Mouse (Mus musculus) midbrain, embryonic 16.5 days (tissue): ENCODE results near the gene Rbms3. TPM values are rescaled to one million over a fixed set of nuclear protein-coding genes. Genes with fewer than 3 reads are reported as not detected.

Experiments
- ATAC-seq: fragments of 200-750 bp; cut with Nextera tagmentation; 2 replicates; pipeline ENCODE4 v1.8.0; 2017; ENCODE audit warnings: moderate TSS enrichment
- H3K27ac ChIP-seq: fragments of 300-500 bp; sonication (generic); 2 replicates; pipeline ENCODE4 v1.5.1; 2014; ENCODE audit warnings: mild to moderate bottlenecking, low read length, mixed read lengths
- H3K27me3 ChIP-seq: fragments of 300-500 bp; sonication (generic); 2 replicates; pipeline ENCODE4 v1.6.1; 2014; ENCODE audit warnings: low read depth, low read length, mixed read lengths; ENCODE audit not compliant: control insufficient read depth, insufficient read depth
- H3K36me3 ChIP-seq: fragments of 300-500 bp; sonication (generic); 2 replicates; pipeline ENCODE4 v1.6.1; 2014; ENCODE audit warnings: mild to moderate bottlenecking, low read length, moderate library complexity, mixed read lengths; ENCODE audit not compliant: control insufficient read depth, insufficient read depth
- H3K4me1 ChIP-seq: fragments of 300-500 bp; sonication (generic); 2 replicates; pipeline ENCODE4 v1.6.1; 2014; ENCODE audit warnings: mild to moderate bottlenecking, low read length, mixed read lengths; ENCODE audit not compliant: control insufficient read depth, insufficient read depth
- H3K4me2 ChIP-seq: fragments of 300-500 bp; sonication (generic); 2 replicates; pipeline ENCODE4 v1.6.1; 2014; ENCODE audit warnings: mild to moderate bottlenecking, low read length, mixed read lengths
- H3K4me3 ChIP-seq: fragments of 300-500 bp; sonication (generic); 2 replicates; pipeline ENCODE4 v1.5.1; 2014; ENCODE audit warnings: low read depth, mild to moderate bottlenecking, low read length, moderate library complexity, mixed read lengths
- H3K9ac ChIP-seq: fragments of 300-500 bp; sonication (generic); 2 replicates; pipeline ENCODE4 v1.6.1; 2014; ENCODE audit warnings: low read depth, low read length, mixed read lengths
- H3K9me3 ChIP-seq: fragments of 300-500 bp; sonication (generic); replicated peaks from 2 replicates; pipeline ENCODE4 v1.6.1; 2014; ENCODE audit warnings: mild to moderate bottlenecking, low read length, mixed read lengths; ENCODE audit not compliant: control insufficient read depth, poor library complexity, severe bottlenecking
- WGBS: fragments of 180-500 bp; shearing (Covaris S2); extraction: QIAGEN DNeasy Blood & Tissue Kit; methylation state at CpG from one replicate; pipeline ENCODE4 v1.1.7; 2014; 5-methylcytosine and 5-hydroxymethylcytosine counted together
- polyA plus RNA-seq: library from polyadenylated mRNA; unstranded; fragments of >200 nt; fragmentation: Nextera tagmentation; extraction: Ambion mirVana; gene quantifications from 2 replicates; pipeline ENCODE4 v1.2.1, GENCODE M21; 2015

The Rbms3 gene
- polyA plus RNA-seq, 1 experiment from 2014 or later = 65.9 TPM

GRCm38 (mm10) chr9:117088309-117088708 lies 541.4 kb downstream of the Rbms3 start:
- H3K9ac ChIP-seq = no peak overlapping the region
- WGBS = 78% methylated on average over 6 of the region's 6 CpGs
- no peaks in the 10 kb centered on the region for H3K4me1 ChIP-seq
- H3K27me3 ChIP-seq = no peaks in the 10 kb centered on the region
- H3K27ac ChIP-seq = no peak overlapping the region
- H3K4me2 ChIP-seq = no peak overlapping the region
- no peak overlapping the region for H3K4me3 ChIP-seq
- no peak for ATAC-seq
- H3K36me3 ChIP-seq = no peaks in the 10 kb centered on the region
- H3K9me3 ChIP-seq = 0 out of 2 replicates have a peak, but pooled peaks cover 3% of the 10 kb centered on the region

- no peak overlapping the region for H3K27ac ChIP-seq
- H3K9me3 ChIP-seq = 0 out of 2 replicates have a peak, but pooled peaks cover 3% of the 10 kb centered on the region
- no peak overlapping the region for H3K9ac ChIP-seq
- no peaks in the 10 kb centered on the region for H3K36me3 ChIP-seq
- H3K4me1 ChIP-seq = no peaks in the 10 kb centered on the region
- no peaks in the 10 kb centered on the region for H3K27me3 ChIP-seq
- WGBS = 93% methylated on average over 9 of the region's 9 CpGs
- ATAC-seq = no peak
- H3K4me2 ChIP-seq = no peak overlapping the region
- no peak overlapping the region for H3K4me3 ChIP-seq
Observed at GRCm38 (mm10) chr9:117085706-117086105, 544.0 kb downstream of the Rbms3 start.

- H3K4me2 ChIP-seq = no peak overlapping the region
- 0 out of 2 replicates have a peak, but pooled peaks cover 3% of the 10 kb centered on the region for H3K9me3 ChIP-seq
- no peak overlapping the region for H3K9ac ChIP-seq
- ATAC-seq = no peak
- WGBS = 98% methylated on average over 2 of the region's 2 CpGs
- no peaks in the 10 kb centered on the region for H3K27me3 ChIP-seq
- H3K36me3 ChIP-seq = no peaks in the 10 kb centered on the region
- H3K27ac ChIP-seq = no peak overlapping the region
- no peaks in the 10 kb centered on the region for H3K4me1 ChIP-seq
- no peak overlapping the region for H3K4me3 ChIP-seq
Observed at GRCm38 (mm10) chr9:117084471-117084870, 545.2 kb downstream of the Rbms3 start.

DNA sequence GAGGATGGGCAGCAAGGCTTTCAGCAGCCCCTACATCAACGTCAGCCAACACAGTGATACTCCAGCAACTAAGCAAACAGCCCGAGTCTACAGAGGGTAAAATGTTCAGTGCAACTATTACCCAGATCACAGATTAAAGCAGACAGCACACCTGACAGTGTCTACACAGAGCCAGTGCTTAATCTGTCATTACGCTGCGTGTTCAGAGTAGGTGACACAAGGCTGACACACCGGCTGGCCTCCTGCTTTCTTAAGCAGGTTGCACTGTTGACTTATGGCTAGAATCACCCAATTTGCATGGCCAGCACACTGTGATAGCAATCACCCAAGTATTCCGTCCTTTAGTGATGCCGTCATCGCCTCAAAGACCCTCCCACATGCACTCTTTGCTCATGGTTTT lies 550.2 kb downstream of the Rbms3 start:
- Histone ChIP-seq H3K36me3 (no peaks in the 10 kb centered on the region), H3K4me3 (no peak overlapping the region), H3K27me3 (no peaks in the 10 kb centered on the region), H3K9ac (no peak overlapping the region), H3K9me3 (0 out of 2 replicates have a peak, but pooled peaks cover under 1% of the 10 kb centered on the region), H3K27ac (no peak overlapping the region), H3K4me1 (no peaks in the 10 kb centered on the region), H3K4me2 (no peak overlapping the region)
- 86% methylated on average over 8 of the region's 8 CpGs for WGBS
- ATAC-seq = no peak

GRCm38 (mm10) chr9:117077548-117077947 lies 552.2 kb downstream of the Rbms3 start:
- H3K4me1 ChIP-seq = 0 out of 2 replicates have a peak, but pooled peaks cover 3% of the 10 kb centered on the region
- H3K27ac ChIP-seq = no peak overlapping the region
- H3K9me3 ChIP-seq = no peaks in the 10 kb centered on the region
- no peak overlapping the region for H3K9ac ChIP-seq
- H3K4me2 ChIP-seq = no peak overlapping the region
- no peaks in the 10 kb centered on the region for H3K27me3 ChIP-seq
- no peak overlapping the region for H3K4me3 ChIP-seq
- H3K36me3 ChIP-seq = no peaks in the 10 kb centered on the region
- ATAC-seq = no peak
- WGBS = 84% methylated on average over 7 of the region's 7 CpGs

DNA sequence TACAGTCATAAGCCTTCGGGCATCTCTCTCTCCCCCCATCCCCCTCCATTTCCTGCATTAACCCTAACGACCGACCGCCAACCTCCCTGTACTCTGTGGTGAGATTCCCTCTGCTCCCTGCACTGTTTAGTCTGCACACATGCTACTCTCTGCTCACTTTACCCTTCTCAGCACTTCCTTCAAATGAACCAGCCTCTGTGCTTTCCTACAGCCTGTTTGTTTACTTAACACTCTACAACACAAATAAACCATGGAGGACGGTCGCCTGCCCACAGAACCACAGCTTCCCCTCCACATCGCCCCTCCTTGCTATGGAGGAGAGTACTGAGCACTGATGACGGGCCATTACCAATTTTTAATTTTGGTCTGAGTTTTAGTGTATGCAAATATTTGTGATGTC lies 552.9 kb downstream of the Rbms3 start:
- no peak overlapping the region for H3K27ac ChIP-seq
- H3K36me3 ChIP-seq = no peaks in the 10 kb centered on the region
- 86% methylated on average over 8 of the region's 8 CpGs for WGBS
- no peak for ATAC-seq
- H3K4me2 ChIP-seq = no peak overlapping the region
- H3K9ac ChIP-seq = no peak overlapping the region
- no peaks in the 10 kb centered on the region for H3K27me3 ChIP-seq
- no peak overlapping the region for H3K4me3 ChIP-seq
- H3K9me3 ChIP-seq = no peaks in the 10 kb centered on the region
- H3K4me1 ChIP-seq = 0 out of 2 replicates have a peak, but pooled peaks cover 5% of the 10 kb centered on the region

- H3K4me3 ChIP-seq = no peak overlapping the region
- H3K36me3 ChIP-seq = no peaks in the 10 kb centered on the region
- no peaks in the 10 kb centered on the region for H3K27me3 ChIP-seq
- H3K27ac ChIP-seq = no peak overlapping the region
- no peak overlapping the region for H3K9ac ChIP-seq
- 0 out of 2 replicates have a peak, but pooled peaks cover 5% of the 10 kb centered on the region for H3K4me1 ChIP-seq
- WGBS = 52% methylated on average over 2 of the region's 2 CpGs
- no peaks in the 10 kb centered on the region for H3K9me3 ChIP-seq
- ATAC-seq = no peak
- H3K4me2 ChIP-seq = no peak overlapping the region
Observed at GRCm38 (mm10) chr9:117072433-117073099, 557.1 kb downstream of the Rbms3 start.

- 0 out of 2 replicates have a peak, but pooled peaks cover 5% of the 10 kb centered on the region for H3K4me1 ChIP-seq
- no peak for ATAC-seq
- H3K9ac ChIP-seq = no peak overlapping the region
- H3K27ac ChIP-seq = no peak overlapping the region
- 0 out of 2 replicates have a peak, but pooled peaks cover 2% of the 10 kb centered on the region for H3K9me3 ChIP-seq
- no peaks in the 10 kb centered on the region for H3K27me3 ChIP-seq
- no peaks in the 10 kb centered on the region for H3K36me3 ChIP-seq
- H3K4me3 ChIP-seq = no peak overlapping the region
- H3K4me2 ChIP-seq = no peak overlapping the region
- WGBS = 96% methylated on average over 2 of the region's 2 CpGs
Observed at GRCm38 (mm10) chr9:117070616-117071015, 559.1 kb downstream of the Rbms3 start.

DNA sequence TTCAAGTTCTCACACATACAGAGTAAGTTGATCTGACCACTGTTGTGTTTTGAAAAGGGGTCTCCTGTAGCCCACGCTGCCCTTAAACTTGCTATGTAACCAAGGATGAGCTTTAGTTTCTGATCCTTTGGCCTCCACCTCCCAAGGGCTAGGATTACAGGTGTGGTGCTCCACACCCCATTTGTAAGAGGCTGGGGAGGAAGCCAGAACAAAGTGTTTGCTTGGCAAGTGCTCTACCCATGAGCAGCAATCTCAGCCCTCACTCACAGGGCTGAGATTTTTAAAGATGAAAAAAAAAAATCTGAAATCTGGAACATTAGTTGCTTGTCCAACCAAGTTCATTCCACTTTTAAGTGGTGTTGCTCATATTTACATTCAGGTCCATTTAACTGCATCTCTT lies 560.5 kb downstream of the Rbms3 start:
- 0 out of 2 replicates have a peak, but pooled peaks cover 5% of the 10 kb centered on the region for H3K4me1 ChIP-seq
- 94% methylated on average over 1 of the region's 1 CpGs for WGBS
- H3K27ac ChIP-seq = no peak overlapping the region

More for the DNA sequence above, 560.5 kb downstream of the Rbms3 start:
- Histone ChIP-seq H3K4me3 (no peak overlapping the region), H3K27me3 (no peaks in the 10 kb centered on the region), H3K9me3 (0 out of 2 replicates have a peak, but pooled peaks cover 2% of the 10 kb centered on the region), H3K36me3 (no peaks in the 10 kb centered on the region), H3K4me2 (no peak overlapping the region), H3K9ac (no peak overlapping the region)
- ATAC-seq = no peak
